Mouse (Mus musculus) urinary bladder, adult 2 months (tissue): ENCODE measurements around the gene Cldn4. TPM values are rescaled to one million over a fixed set of nuclear protein-coding genes. Genes with fewer than 3 reads are reported as not detected.
A peak's percentile ranks its signal among the peaks of the same experiment; 100 is the strongest.

Source experiments
- DNase-seq: peaks from one replicate; pipeline ENCODE4 v3.0.0; 2022; ENCODE audit warnings: low spot score
- polyA plus RNA-seq: library from polyadenylated mRNA; depleted of rRNA; stranded (reverse); fragments of >200 nt; gene quantifications from 2 replicates; pipeline ENCODE4 v1.2.3, GENCODE M21; 2012

Cldn4 gene
- polyA plus RNA-seq, 1 experiment = 393 TPM

GRCm38 (mm10) chr5:134932903-134933276 lies 13.8 kb downstream of the Cldn4 start:
- DNase-seq = peak; percentile 44

GRCm38 (mm10) chr5:134932179-134932902 lies 14.4 kb downstream of the Cldn4 start, which contains the start of gene Mettl27:
TSS of gene Mettl27 (plus strand) at chr5:134932368.
- peak; percentile 75 for DNase-seq

GRCm38 (mm10) chr5:134929988-134930387 lies 16.7 kb downstream of the Cldn4 start:
- DNase-seq = no peak

- no peak for DNase-seq
These were observed 20.0 kb downstream of the Cldn4 start for GRCm38 (mm10) chr5:134926726-134927125.

GRCm38 (mm10) chr5:134923141-134923540 lies 23.6 kb downstream of the Cldn4 start:
- DNase-seq = no peak

GRCm38 (mm10) chr5:134921106-134921505 lies 25.6 kb downstream of the Cldn4 start:
- no peak for DNase-seq

GRCm38 (mm10) chr5:134920106-134920687 lies 26.5 kb downstream of the Cldn4 start:
- DNase-seq = no peak

GRCm38 (mm10) chr5:134919097-134919496 lies 27.6 kb downstream of the Cldn4 start:
- DNase-seq = no peak

- no peak for DNase-seq
These were observed 28.5 kb downstream of the Cldn4 start for GRCm38 (mm10) chr5:134918071-134918832.

- no peak for DNase-seq
These were observed 31.4 kb downstream of the Cldn4 start, which contains the start of gene Cldn13 for GRCm38 (mm10) chr5:134915311-134915710. TSS of gene Cldn13 (minus strand) at chr5:134915526.

- DNase-seq = no peak
These were observed 32.2 kb downstream of the Cldn4 start for GRCm38 (mm10) chr5:134914510-134914909.

- DNase-seq = no peak
These were observed 33.0 kb downstream of the Cldn4 start for GRCm38 (mm10) chr5:134913753-134914152.

GRCm38 (mm10) chr5:134913352-134913751 lies 33.4 kb downstream of the Cldn4 start:
- no peak for DNase-seq

GRCm38 (mm10) chr5:134911901-134912300 lies 34.8 kb downstream of the Cldn4 start:
- no peak for DNase-seq

- DNase-seq = peak; percentile 94
These were observed 39.6 kb downstream of the Cldn4 start for GRCm38 (mm10) chr5:134907135-134907534.

GRCm38 (mm10) chr5:134906633-134907032 lies 40.1 kb downstream of the Cldn4 start, which contains the start of gene Tmem270:
TSS of gene Tmem270 (minus strand) at chr5:134906733.
- DNase-seq = no peak

- no peak for DNase-seq
These were observed 45.1 kb downstream of the Cldn4 start for GRCm38 (mm10) chr5:134901644-134902027.

- DNase-seq = no peak
These were observed 45.6 kb downstream of the Cldn4 start for GRCm38 (mm10) chr5:134901012-134901643.

- no peak for DNase-seq
These were observed 49.1 kb downstream of the Cldn4 start for GRCm38 (mm10) chr5:134897596-134897995.

GRCm38 (mm10) chr5:134896965-134897364 lies 49.8 kb downstream of the Cldn4 start:
- DNase-seq = no peak

GRCm38 (mm10) chr5:134895291-134895690 lies 51.4 kb downstream of the Cldn4 start:
- no peak for DNase-seq
